Mouse (Mus musculus): ENCODE measurements around the gene Olfr1122. TPM values are rescaled to one million over a fixed set of nuclear protein-coding genes. Genes with fewer than 3 reads are reported as not detected.

Olfr1122 gene
- not detected in 2 replicates for total RNA-seq (2012; rRNA removed)
- not detected for polyA plus RNA-seq (2012; ENCODE audit: insufficient read depth in 1 of 2, insufficient read length in 2 of 2, low read depth in 1 of 2, low replicate concordance in 2 of 2, missing spikeins in 1 of 2)

DNA sequence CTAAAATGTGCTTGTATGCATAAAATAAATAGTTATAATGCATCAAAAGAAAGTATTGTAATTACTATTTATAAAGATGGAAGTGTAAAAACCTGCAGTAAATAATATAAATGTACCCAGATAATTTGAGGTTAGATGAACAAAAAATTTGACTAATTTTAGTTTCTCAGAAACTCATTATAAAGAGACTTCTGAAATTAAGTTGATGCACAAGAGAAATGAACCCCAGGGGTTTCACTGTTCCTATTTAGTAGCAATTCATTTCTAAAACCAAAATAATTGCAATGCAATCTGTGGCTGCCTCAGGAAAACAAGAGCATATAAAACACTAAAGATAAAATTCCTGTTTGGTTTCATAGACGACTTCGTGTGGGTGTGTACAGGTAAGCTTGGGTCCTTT lies at the start of gene Olfr1122:
TSS of gene Olfr1122 (plus strand) at position 301 of the 400 bp plus-strand sequence.
- no peak for DNase-seq (ENCODE audit: low read depth, low spot score)
- H3K9ac ChIP-seq (ENCODE audit: control insufficient read depth, low read depth, low read length, poor library complexity, severe bottlenecking), result no peak within 1 kb of the TSS

DNA sequence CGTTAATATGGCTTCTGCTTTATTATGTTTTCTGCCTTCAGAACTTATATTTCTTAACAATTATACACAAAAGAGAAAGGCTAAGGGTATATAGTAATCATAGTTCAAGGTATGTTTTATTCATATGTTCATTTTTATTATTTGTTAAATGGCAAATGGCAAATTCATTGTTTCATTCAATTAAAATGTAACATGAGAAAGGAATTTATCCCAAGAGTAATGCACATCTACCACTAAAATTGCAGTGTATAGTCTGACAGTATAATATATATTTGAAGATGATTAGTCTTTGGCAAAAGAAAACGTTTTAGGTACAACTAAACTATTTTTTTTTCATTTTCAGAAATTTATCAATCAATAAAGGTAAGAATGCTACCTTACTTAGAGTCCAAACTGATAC lies 31.1 kb upstream of the Olfr1122 start, which contains the start of gene Olfr1120:
TSS of gene Olfr1120 (plus strand) at position 301 of the 400 bp plus-strand sequence.
- Histone ChIP-seq H3K9ac (ENCODE audit: control insufficient read depth, low read depth, low read length, poor library complexity, severe bottlenecking) (no peak within 1 kb of the TSS), H3K79me2 (ENCODE audit: control insufficient read depth, insufficient read depth, low read length, poor library complexity) (no peaks in the 10 kb centered on the region), H3K36me3 (ENCODE audit: control insufficient read depth in 1 of 2, insufficient read depth in 2 of 2, low read length in 2 of 2) (no peaks in the 10 kb centered on the region), H3K4me3 (ENCODE audit: control insufficient read depth in 1 of 2, insufficient read depth in 1 of 2, low read depth in 2 of 2, low read length in 2 of 2) (no peak within 1 kb of the TSS), H3K27ac (ENCODE audit: control insufficient read depth, low read depth, low read length) (no peak within 1 kb of the TSS), H3K9me3 (replicated peaks; ENCODE audit: insufficient read depth, low read length) (no peaks in the 10 kb centered on the region), H3K4me1 (ENCODE audit: control insufficient read depth in 1 of 2, insufficient read depth in 2 of 2, low read length in 2 of 2) (no peaks in the 10 kb centered on the region), H3K27me3 (ENCODE audit: control insufficient read depth in 1 of 2, insufficient read depth in 2 of 2, low read length in 2 of 2) (no peaks in the 10 kb centered on the region)
- TF ChIP-seq MXI1 (IDR thresholded peaks at IDR 0.05; ENCODE audit: low read depth, low read length), result no peak
- TF ChIP-seq E2F4 (IDR thresholded peaks at IDR 0.05; ENCODE audit: borderline replicate concordance, low read depth, low read length), result no peak
- no peak for TF ChIP-seq SIN3A (IDR thresholded peaks at IDR 0.05; ENCODE audit: low read length)
- TF ChIP-seq TBP (IDR thresholded peaks at IDR 0.05; ENCODE audit: low read depth, low read length), result no peak
- TF ChIP-seq MYC (IDR thresholded peaks at IDR 0.05; ENCODE audit: low read depth, low read length), result no peak
- no peak for TF ChIP-seq GABPA (IDR thresholded peaks at IDR 0.05; ENCODE audit: low read depth, low read length)
- TF ChIP-seq SMC3 (IDR thresholded peaks at IDR 0.05; ENCODE audit: low read depth, low read length), result no peak
- no peak for TF ChIP-seq BHLHE40 (IDR thresholded peaks at IDR 0.05; ENCODE audit: borderline replicate concordance, low read depth, low read length)
- TF ChIP-seq ETS1 (IDR thresholded peaks at IDR 0.05; ENCODE audit: low read depth, low read length), result no peak
- TF ChIP-seq UBTF (IDR thresholded peaks at IDR 0.05; ENCODE audit: borderline replicate concordance, insufficient read depth, low read depth, low read length), result no peak
- TF ChIP-seq CHD2 (IDR thresholded peaks at IDR 0.05; ENCODE audit: low read length), result no peak
- no peak for TF ChIP-seq RCOR1 (IDR thresholded peaks at IDR 0.05; ENCODE audit: low read depth, low read length)
- no peak for TF ChIP-seq NRF1 (IDR thresholded peaks at IDR 0.05; ENCODE audit: insufficient read depth, low read depth, low read length, poor library complexity, severe bottlenecking)
- no peak for TF ChIP-seq USF1 (IDR thresholded peaks at IDR 0.05; ENCODE audit: low read depth, low read length)
- no peak for TF ChIP-seq ZMIZ1 (IDR thresholded peaks at IDR 0.05; ENCODE audit: low read depth, low read length)
- no peak for TF ChIP-seq USF2 (IDR thresholded peaks at IDR 0.05; ENCODE audit: borderline replicate concordance in 1 of 2, insufficient read depth in 1 of 2, low read depth in 1 of 2, low read length in 2 of 2)
- TF ChIP-seq ELF1 (IDR thresholded peaks at IDR 0.05; ENCODE audit: low read depth, low read length), result no peak
- TF ChIP-seq MAZ (IDR thresholded peaks at IDR 0.05; ENCODE audit: low read depth, low read length), result no peak
- no peak for TF ChIP-seq ZKSCAN1 (IDR thresholded peaks at IDR 0.05; ENCODE audit: low read depth, low read length)
- no peak for TF ChIP-seq MAFK (IDR thresholded peaks at IDR 0.05; ENCODE audit: borderline replicate concordance, low read depth, low read length)
- no peak for DNase-seq (ENCODE audit: low read depth, low spot score)

More for the DNA sequence above, at the start of gene Olfr1122:
- no peaks in the 10 kb centered on the region for H3K79me2 ChIP-seq (ENCODE audit: control insufficient read depth, insufficient read depth, low read length, poor library complexity)
- H3K27me3 ChIP-seq (ENCODE audit: control insufficient read depth in 1 of 2, insufficient read depth in 2 of 2, low read length in 2 of 2), result no peaks in the 10 kb centered on the region
- TF ChIP-seq ELF1 (IDR thresholded peaks at IDR 0.05; ENCODE audit: low read depth, low read length) (no peak), JUND (IDR thresholded peaks at IDR 0.05; ENCODE audit: low read depth, low read length) (no peak), SMC3 (IDR thresholded peaks at IDR 0.05; ENCODE audit: low read depth, low read length) (no peak), BHLHE40 (IDR thresholded peaks at IDR 0.05; ENCODE audit: borderline replicate concordance, low read depth, low read length) (no peak), ZMIZ1 (IDR thresholded peaks at IDR 0.05; ENCODE audit: low read depth, low read length) (no peak), ZNF384 (IDR thresholded peaks at IDR 0.05; ENCODE audit: low read depth, low read length) (no peak), POLR2A (IDR thresholded peaks at IDR 0.05; ENCODE audit: control insufficient read depth in 1 of 2, insufficient read depth in 1 of 2, low read depth in 1 of 2, low read length in 2 of 2, poor library complexity in 1 of 2) (no peak), MYB (IDR thresholded peaks at IDR 0.05; ENCODE audit: low read depth, low read length) (no peak), RAD21 (IDR thresholded peaks at IDR 0.05; ENCODE audit: low read depth, low read length) (no peak), CTCF (IDR thresholded peaks at IDR 0.05 in 2 of 3, conservative IDR thresholded peaks at IDR 0.05 in 1 of 3; ENCODE audit: control insufficient read depth in 1 of 3, insufficient read depth in 1 of 3, low read depth in 2 of 3, low read length in 3 of 3, poor library complexity in 1 of 3, severe bottlenecking in 1 of 3) (no peak), TCF12 (IDR thresholded peaks at IDR 0.05; ENCODE audit: low read depth, low read length) (no peak), MXI1 (IDR thresholded peaks at IDR 0.05; ENCODE audit: low read depth, low read length) (no peak), NELFE (IDR thresholded peaks at IDR 0.05; ENCODE audit: low read depth, low read length) (no peak), KAT2A (conservative IDR thresholded peaks at IDR 0.05; ENCODE audit: low read depth, low read length) (no peak), E2F4 (IDR thresholded peaks at IDR 0.05; ENCODE audit: borderline replicate concordance, low read depth, low read length) (no peak), MYC (IDR thresholded peaks at IDR 0.05; ENCODE audit: low read depth, low read length) (no peak), RCOR1 (IDR thresholded peaks at IDR 0.05; ENCODE audit: low read depth, low read length) (no peak)
- no peaks in the 10 kb centered on the region for H3K36me3 ChIP-seq (ENCODE audit: control insufficient read depth in 1 of 2, insufficient read depth in 2 of 2, low read length in 2 of 2)
- H3K9me3 ChIP-seq (replicated peaks; ENCODE audit: insufficient read depth, low read length), result no peaks in the 10 kb centered on the region
- H3K4me3 ChIP-seq (ENCODE audit: control insufficient read depth in 1 of 2, insufficient read depth in 1 of 2, low read depth in 2 of 2, low read length in 2 of 2), result no peak within 1 kb of the TSS
- H3K4me1 ChIP-seq (ENCODE audit: control insufficient read depth in 1 of 2, insufficient read depth in 2 of 2, low read length in 2 of 2), result no peaks in the 10 kb centered on the region
- no peak within 1 kb of the TSS for H3K27ac ChIP-seq (ENCODE audit: control insufficient read depth, low read depth, low read length)
